In genomic region chr1:154823098-154823497, GRCm38 (mm10) we compare ENCODE assay signal across 29 mouse cellular contexts.
DNase-seq lines count a peak whose midpoint lies in the region; ATAC-seq and TF ChIP-seq lines count a peak whose summit lies in the region.
"Had no signal": no experiment of that assay in that cellular context is flagged by ENCODE, and none has a peak within 500 bp of the region (broad histone marks: within the 10 kb centered on the region; RNA-seq: fewer than 3 reads in every experiment).

No protein-coding gene starts in this region.

- TF ChIP-seq POLR2A in CH12.LX (IDR thresholded peaks at IDR 0.05; ENCODE audit: low read depth, low read length) = no peak

- peaks cover 8% of the 10 kb centered on the region; the same call in 1 of the 2 replicates for H3K79me2 ChIP-seq in CH12.LX (replicated peaks; ENCODE audit: control insufficient read depth, extremely low read depth, insufficient read depth, poor library complexity, severe bottlenecking)

- H3K4me1 ChIP-seq in CH12.LX (ENCODE audit: control insufficient read depth in 1 of 2, insufficient read depth in 2 of 2) = peaks cover 47 to 55% of the 10 kb centered on the region in 2 experiments
- H3K4me1 ChIP-seq in midbrain, postnatal 0 days (ENCODE audit: insufficient read depth, low read length) = no peaks in the 10 kb centered on the region
- H3K4me1 ChIP-seq: embryonic facial prominence, embryonic 10.5 days; embryonic facial prominence, embryonic 15.5 days; forebrain, embryonic 12.5 days; heart, embryonic 13.5 days; limb, embryonic 10.5 days; limb, embryonic 15.5 days; midbrain, embryonic 12.5 days had no signal

- H3K27me3 ChIP-seq in CH12.LX (replicated peaks) = no peaks in the 10 kb centered on the region
- H3K27me3 ChIP-seq in splenic B cell, adult 2 months (ENCODE audit: control insufficient read depth, insufficient read depth, low read length, poor library complexity, severe bottlenecking) = no peaks in the 10 kb centered on the region
- no peaks in the 10 kb centered on the region for H3K27me3 ChIP-seq in midbrain, postnatal 0 days (ENCODE audit: insufficient read depth, low read length)
- H3K27me3 ChIP-seq: embryonic facial prominence, embryonic 15.5 days; forebrain, embryonic 12.5 days; limb, embryonic 15.5 days; midbrain, embryonic 12.5 days had no signal

- H3K9me3 ChIP-seq in CH12.LX (replicated peaks; ENCODE audit: low read length) = no peaks in the 10 kb centered on the region
- H3K9me3 ChIP-seq in midbrain, postnatal 0 days (ENCODE audit: low read length) = no peaks in the 10 kb centered on the region
- H3K9me3 ChIP-seq: embryonic facial prominence, embryonic 10.5 days; forebrain, embryonic 12.5 days; heart, embryonic 13.5 days; limb, embryonic 10.5 days; limb, embryonic 15.5 days; midbrain, embryonic 12.5 days had no signal

- peak; percentile 93 for ATAC-seq in megakaryocyte, adult 5-6 weeks (ENCODE audit: poor library complexity, severe bottlenecking)
- no peak for ATAC-seq in midbrain, postnatal 0 days (ENCODE audit: low FRiP score)
- ATAC-seq: activated CD4-positive, CD25-positive, alpha-beta regulatory T cell, adult 4 months; forebrain, postnatal 0 days; intestine, embryonic 16.5 days had no signal

- no peak overlapping the region for H3K4me3 ChIP-seq in CH12.LX (replicated peaks in 1 of 3; ENCODE audit: low read depth in 2 of 3, low read length in 2 of 3, poor library complexity in 1 of 3)
- no peak overlapping the region for H3K4me3 ChIP-seq in midbrain, postnatal 0 days (ENCODE audit: low read depth, low read length)
- H3K4me3 ChIP-seq: embryonic facial prominence, embryonic 10.5 days; embryonic facial prominence, embryonic 15.5 days; forebrain, embryonic 12.5 days; heart, embryonic 13.5 days; limb, embryonic 10.5 days; limb, embryonic 15.5 days; midbrain, embryonic 12.5 days had no signal

- dilution Hi-C loops in CH12.LX (cut with MboI; ENCODE audit: extremely low pct_ligation_motif_present, extremely low pct_unique_long_range_greater_than_20kb, low sequenced_read_pairs) = no loop called here

- H3K9ac ChIP-seq in CH12.LX (ENCODE audit: insufficient read depth, low read depth) = no peak overlapping the region
- no peak overlapping the region for H3K9ac ChIP-seq in midbrain, postnatal 0 days (replicated peaks; ENCODE audit: low read length, poor library complexity, severe bottlenecking)
- H3K9ac ChIP-seq: embryonic facial prominence, embryonic 15.5 days; forebrain, embryonic 12.5 days; forebrain, postnatal 0 days; heart, embryonic 13.5 days; limb, embryonic 15.5 days; liver, embryonic 14.5 days; lung, embryonic 14.5 days; midbrain, embryonic 12.5 days had no signal

- no peak; the same call in 1 of the 2 replicates for TF ChIP-seq RAD21 in CH12.LX (IDR thresholded peaks at IDR 0.05; ENCODE audit: low read depth, low read length)

- peak overlapping the region; percentile 54 for H3K27ac ChIP-seq in CH12.LX (ENCODE audit: insufficient read depth, low read depth)
- no peak overlapping the region for H3K27ac ChIP-seq in midbrain, postnatal 0 days (ENCODE audit: low read depth, low read length)
- H3K27ac ChIP-seq: embryonic facial prominence, embryonic 10.5 days; embryonic facial prominence, embryonic 15.5 days; forebrain, embryonic 12.5 days; heart, embryonic 13.5 days; kidney, postnatal 0 days; limb, embryonic 10.5 days; limb, embryonic 15.5 days; liver, embryonic 14.5 days; midbrain, embryonic 12.5 days had no signal

- H3K36me3 ChIP-seq in CH12.LX (replicated peaks in 1 of 2; ENCODE audit: control insufficient read depth in 1 of 2, insufficient read depth in 1 of 2, low read length in 1 of 2) = peaks cover 0 to 4% of the 10 kb centered on the region in 2 experiments
- H3K36me3 ChIP-seq in splenic B cell, adult 2 months (ENCODE audit: control insufficient read depth, insufficient read depth, low read length, poor library complexity, severe bottlenecking) = no peaks in the 10 kb centered on the region
- no peaks in the 10 kb centered on the region for H3K36me3 ChIP-seq in midbrain, postnatal 0 days (ENCODE audit: insufficient read depth, low read length)
- H3K36me3 ChIP-seq: embryonic facial prominence, embryonic 10.5 days; embryonic facial prominence, embryonic 15.5 days; forebrain, embryonic 12.5 days; heart, embryonic 13.5 days; limb, embryonic 10.5 days; limb, embryonic 15.5 days; midbrain, embryonic 12.5 days had no signal

- in situ Hi-C loops in CH12.LX (cut with MboI; ENCODE audit: low pct_ligation_motif_present, low pct_unique_long_range_greater_than_20kb, low sequenced_read_pairs) = no loop called here

- peak overlapping the region; percentile 21; the same call in 1 of the 2 replicates for H3K4me2 ChIP-seq in CH12.LX (ENCODE audit: insufficient read depth, low read depth, poor library complexity, severe bottlenecking)
- H3K4me2 ChIP-seq in midbrain, postnatal 0 days (ENCODE audit: low read depth, low read length, poor library complexity, severe bottlenecking) = no peak overlapping the region
- H3K4me2 ChIP-seq: embryonic facial prominence, embryonic 15.5 days; forebrain, embryonic 12.5 days; heart, embryonic 13.5 days; limb, embryonic 15.5 days; lung, embryonic 14.5 days; midbrain, embryonic 12.5 days had no signal

- WGBS in midbrain, postnatal 0 days = 78% methylated on average over 3 of the region's 3 CpGs

- no peak for TF ChIP-seq CTCF in CH12.LX (conservative IDR thresholded peaks at IDR 0.05 in 1 of 2, IDR thresholded peaks at IDR 0.05 in 1 of 2; ENCODE audit: low read depth in 2 of 2, low read length in 2 of 2)
- TF ChIP-seq CTCF in midbrain, postnatal 0 days (IDR thresholded peaks at IDR 0.05) = no peak

- DNase-seq in spleen, adult 12 weeks (ENCODE audit: low spot score) = peak; percentile 12
- no peak for DNase-seq in spleen, postnatal 14 days (ENCODE audit: low spot score in 2 of 2)
- peak; percentile 59 for DNase-seq in CH12.LX (ENCODE audit: extremely low read depth)
- peak; percentile 82 for DNase-seq in splenic B cell, adult 2 months (ENCODE audit: low read depth, low spot score)
- no peak for DNase-seq in midbrain, postnatal 0 days (ENCODE audit: low spot score)
- no peak for DNase-seq in right cerebral cortex, postnatal 36 days (ENCODE audit: low spot score in 2 of 2)
- DNase-seq: adrenal gland, adult 8-10 months; cerebellum, adult 18-20 months; cerebellum, postnatal 10 days; forebrain, postnatal 0 days; heart, postnatal 10 days; kidney, adult 8-10 months; kidney, postnatal 4 days; lung, embryonic 14.5 days; lung, postnatal 14 days; right cerebral cortex, postnatal 25 days; thymus, postnatal 4 days had no signal

- peak; percentile 76 for TF ChIP-seq EP300 in CH12.LX (IDR thresholded peaks at IDR 0.05; ENCODE audit: low read length)

TF ChIP-seq in CH12.LX, 34 proteins besides CTCF, POLR2A, EP300 and RAD21 (continues in another document):
- TF ChIP-seq KAT2A (IDR thresholded peaks at IDR 0.05; ENCODE audit: insufficient replicate concordance, low read length) = no peak
- no peak for TF ChIP-seq CHD1 (IDR thresholded peaks at IDR 0.05; ENCODE audit: low read depth, low read length)
- peak; percentile 27; the same call in 1 of the 2 replicates for TF ChIP-seq HCFC1 (IDR thresholded peaks at IDR 0.05; ENCODE audit: low read depth, low read length)
- no peak for TF ChIP-seq ZKSCAN1 (IDR thresholded peaks at IDR 0.05; ENCODE audit: borderline replicate concordance, low read depth, low read length)
- 0 out of 2 replicates have a peak, but pooled peaks have one; percentile 48 for TF ChIP-seq MYC (IDR thresholded peaks at IDR 0.05; ENCODE audit: low read depth, low read length)
- peak; percentile 47; the same call in 1 of the 2 replicates for TF ChIP-seq SIN3A (IDR thresholded peaks at IDR 0.05; ENCODE audit: low read length)
- TF ChIP-seq ELF1 (IDR thresholded peaks at IDR 0.05; ENCODE audit: low read depth, low read length) = no peak
- no peak for TF ChIP-seq PAX5 (IDR thresholded peaks at IDR 0.05; ENCODE audit: low read length)
- 0 out of 2 replicates have a peak, but pooled peaks have one; percentile 49 for TF ChIP-seq MAZ (IDR thresholded peaks at IDR 0.05; ENCODE audit: low read depth, low read length)
- no peak for TF ChIP-seq UBTF (IDR thresholded peaks at IDR 0.05; ENCODE audit: low read depth, low read length)
- TF ChIP-seq TBP (conservative IDR thresholded peaks at IDR 0.05; ENCODE audit: low read depth, low read length) = no peak
- no peak for TF ChIP-seq POLR2AphosphoS2 (IDR thresholded peaks at IDR 0.05; ENCODE audit: low read depth, low read length)
- 0 out of 2 replicates have a peak, but pooled peaks have one; percentile 66 for TF ChIP-seq RCOR1 (conservative IDR thresholded peaks at IDR 0.05; ENCODE audit: low read depth, low read length)
- no peak for TF ChIP-seq JUND (conservative IDR thresholded peaks at IDR 0.05; ENCODE audit: low read depth, low read length)
- no peak for TF ChIP-seq NRF1 (IDR thresholded peaks at IDR 0.05; ENCODE audit: low read depth, low read length)
- peak; percentile 65 for TF ChIP-seq TCF12 (IDR thresholded peaks at IDR 0.05; ENCODE audit: low read depth, low read length)
- no peak for TF ChIP-seq ZC3H11A (IDR thresholded peaks at IDR 0.05; ENCODE audit: low read depth, low read length)
- 0 out of 2 replicates have a peak, but pooled peaks have one; percentile 20 for TF ChIP-seq MAFK (IDR thresholded peaks at IDR 0.05; ENCODE audit: insufficient replicate concordance, low read length)
- no peak for TF ChIP-seq GABPA (IDR thresholded peaks at IDR 0.05; ENCODE audit: insufficient replicate concordance, low read depth, low read length)
- TF ChIP-seq ZMIZ1 (IDR thresholded peaks at IDR 0.05; ENCODE audit: low read depth, low read length) = no peak
- TF ChIP-seq SMC3 (IDR thresholded peaks at IDR 0.05; ENCODE audit: low read depth, low read length) = no peak
- TF ChIP-seq USF1 (IDR thresholded peaks at IDR 0.05; ENCODE audit: low read depth, low read length) = no peak
- TF ChIP-seq ETS1 (conservative IDR thresholded peaks at IDR 0.05; ENCODE audit: low read depth, low read length) = peak; percentile 83
- 0 out of 2 replicates have a peak, but pooled peaks have one; percentile 3 for TF ChIP-seq JUN (IDR thresholded peaks at IDR 0.05; ENCODE audit: insufficient read depth, low read depth, low read length)
- no peak for TF ChIP-seq ZNF384 (IDR thresholded peaks at IDR 0.05; ENCODE audit: low read depth, low read length)
- 0 out of 2 replicates have a peak, but pooled peaks have one; percentile 24 for TF ChIP-seq CHD2 (IDR thresholded peaks at IDR 0.05; ENCODE audit: low read length)
- TF ChIP-seq E2F4 (IDR thresholded peaks at IDR 0.05; ENCODE audit: insufficient replicate concordance, low read depth, low read length) = no peak
- TF ChIP-seq BHLHE40 (IDR thresholded peaks at IDR 0.05; ENCODE audit: low read depth, low read length) = peak; percentile 69
- TF ChIP-seq MAX (IDR thresholded peaks at IDR 0.05; ENCODE audit: low read length) = 0 out of 2 replicates have a peak, but pooled peaks have one; percentile 14
- TF ChIP-seq MEF2A (IDR thresholded peaks at IDR 0.05; ENCODE audit: borderline replicate concordance, low read depth, low read length) = peak; percentile 78; the same call in 1 of the 2 replicates

Comparison
In these comparisons a context has a peak if more than half of its experiments do, and no peak if none do; other contexts are left out.
1. DNase-seq: peak in spleen, adult 12 weeks (single experiment), CH12.LX (single experiment) and splenic B cell, adult 2 months (single experiment); none in spleen, postnatal 14 days (0 of 2), midbrain, postnatal 0 days (single experiment) and right cerebral cortex, postnatal 36 days (0 of 2).